Mouse (Mus musculus) forebrain, embryonic 16.5 days (tissue): Measurements from ENCODE around the gene Slc2a6. TPM values are rescaled to one million over a fixed set of nuclear protein-coding genes. Genes with fewer than 3 reads are reported as not detected.
A peak's percentile ranks its signal among the peaks of the same experiment; 100 is the strongest.

ENCODE experiments used
- ATAC-seq: fragments of 200-750 bp; cut with Nextera tagmentation; 2 replicates; pipeline ENCODE4 v1.8.0; 2017; ENCODE audit warnings: mild to moderate bottlenecking, moderate library complexity
- H3K27ac ChIP-seq: fragments of 300-500 bp; sonication (generic); 2 replicates; pipeline ENCODE4 v1.5.1; 2014; ENCODE audit warnings: low read length, control low read depth
- H3K27me3 ChIP-seq: fragments of 300-500 bp; sonication (generic); replicated peaks from 2 replicates; pipeline ENCODE4 v1.6.1; 2014; ENCODE audit warnings: low read length; ENCODE audit not compliant: control insufficient read depth, insufficient read depth
- H3K36me3 ChIP-seq: fragments of 300-500 bp; sonication (generic); 2 replicates; pipeline ENCODE4 v1.6.1; 2014; ENCODE audit not compliant: control insufficient read depth, insufficient read depth
- H3K4me1 ChIP-seq: fragments of 300-500 bp; sonication (generic); replicated peaks from 2 replicates; pipeline ENCODE4 v1.6.1; 2014; ENCODE audit warnings: low read length; ENCODE audit not compliant: control insufficient read depth, insufficient read depth
- H3K4me2 ChIP-seq: fragments of 300-500 bp; sonication (generic); 2 replicates; pipeline ENCODE4 v1.6.1; 2014; ENCODE audit warnings: mild to moderate bottlenecking, low read length, control low read depth
- H3K4me3 ChIP-seq: fragments of 300-500 bp; sonication (generic); replicated peaks from 2 replicates; pipeline ENCODE4 v1.5.1; 2014; ENCODE audit warnings: mild to moderate bottlenecking, low read length, control low read depth
- H3K9ac ChIP-seq: fragments of 300-500 bp; sonication (generic); replicated peaks from 2 replicates; pipeline ENCODE4 v1.6.1; 2014; ENCODE audit warnings: low read depth, low read length, control low read depth
- H3K9me3 ChIP-seq: fragments of 300-500 bp; sonication (generic); 2 replicates; pipeline ENCODE4 v1.6.1; 2016; ENCODE audit warnings: low read length; ENCODE audit not compliant: control insufficient read depth
- WGBS: fragments of 180-500 bp; shearing (Covaris S2); extraction: QIAGEN DNeasy Blood & Tissue Kit; methylation state at CpG from one replicate; pipeline ENCODE4 v1.1.7; 2014; 5-methylcytosine and 5-hydroxymethylcytosine counted together
- polyA plus RNA-seq: library from polyadenylated mRNA; unstranded; fragments of >200 nt; fragmentation: Nextera tagmentation; extraction: Ambion mirVana; gene quantifications from 2 replicates; pipeline ENCODE4 v1.2.1, GENCODE M21; 2015

Gene Slc2a6
- polyA plus RNA-seq, 1 experiment from 2014 or later: 7.1 TPM

- ATAC-seq: no peak
- no peak overlapping the region for H3K9ac ChIP-seq
- no peak overlapping the region for H3K4me3 ChIP-seq
- no peak overlapping the region for H3K27ac ChIP-seq
- no peaks in the 10 kb centered on the region for H3K36me3 ChIP-seq
- WGBS: 81% methylated on average over 2 of the region's 2 CpGs
- H3K4me1 ChIP-seq: peaks cover 7% of the 10 kb centered on the region; the same call in 1 of the 2 replicates
- H3K9me3 ChIP-seq: no peaks in the 10 kb centered on the region
- no peaks in the 10 kb centered on the region for H3K27me3 ChIP-seq
- H3K4me2 ChIP-seq: no peak overlapping the region
These were observed 39.3 kb upstream of the Slc2a6 start for GRCm38 (mm10) chr2:27067124-27067523.

GRCm38 (mm10) chr2:27059187-27059586, 31.4 kb upstream of the Slc2a6 start:
- H3K4me1 ChIP-seq: no peaks in the 10 kb centered on the region
- no peaks in the 10 kb centered on the region for H3K9me3 ChIP-seq
- no peaks in the 10 kb centered on the region for H3K27me3 ChIP-seq
- H3K4me3 ChIP-seq: no peak overlapping the region
- no peaks in the 10 kb centered on the region for H3K36me3 ChIP-seq
- no peak overlapping the region for H3K9ac ChIP-seq
- 88% methylated on average over 9 of the region's 9 CpGs for WGBS
- ATAC-seq: no peak
- H3K4me2 ChIP-seq: no peak overlapping the region
- H3K27ac ChIP-seq: no peak overlapping the region

- 43% methylated on average over 12 of the region's 12 CpGs for WGBS
- H3K36me3 ChIP-seq: no peaks in the 10 kb centered on the region
- no peak for ATAC-seq
- H3K27ac ChIP-seq: no peak overlapping the region
- no peak overlapping the region for H3K4me2 ChIP-seq
- no peak overlapping the region for H3K9ac ChIP-seq
- H3K9me3 ChIP-seq: no peaks in the 10 kb centered on the region
- no peaks in the 10 kb centered on the region for H3K27me3 ChIP-seq
- no peak overlapping the region for H3K4me3 ChIP-seq
- H3K4me1 ChIP-seq: no peaks in the 10 kb centered on the region
These were observed 31.0 kb upstream of the Slc2a6 start for GRCm38 (mm10) chr2:27058751-27059150.

- no peak for ATAC-seq
- WGBS: 66% methylated on average over 4 of the region's 4 CpGs
These were observed 30.5 kb upstream of the Slc2a6 start for GRCm38 (mm10) chr2:27058251-27058650.

GRCm38 (mm10) chr2:27049408-27049807, 21.6 kb upstream of the Slc2a6 start:
- no peak overlapping the region for H3K9ac ChIP-seq
- ATAC-seq: no peak
- H3K4me1 ChIP-seq: no peaks in the 10 kb centered on the region
- H3K27me3 ChIP-seq: no peaks in the 10 kb centered on the region
- no peaks in the 10 kb centered on the region for H3K9me3 ChIP-seq
- no peak overlapping the region for H3K27ac ChIP-seq
- WGBS: 37% methylated on average over 6 of the region's 6 CpGs
- no peak overlapping the region for H3K4me3 ChIP-seq
- no peaks in the 10 kb centered on the region for H3K36me3 ChIP-seq
- no peak overlapping the region for H3K4me2 ChIP-seq

More at GRCm38 (mm10) chr2:27058251-27058650, 30.5 kb upstream of the Slc2a6 start:
- Histone ChIP-seq H3K36me3 (no peaks in the 10 kb centered on the region), H3K4me2 (no peak overlapping the region), H3K9ac (no peak overlapping the region), H3K27ac (no peak overlapping the region), H3K4me3 (no peak overlapping the region), H3K9me3 (no peaks in the 10 kb centered on the region), H3K27me3 (no peaks in the 10 kb centered on the region), H3K4me1 (no peaks in the 10 kb centered on the region)

- no peak overlapping the region for H3K27ac ChIP-seq
- no peak overlapping the region for H3K9ac ChIP-seq
- no peak for ATAC-seq
- 62% methylated on average over 8 of the region's 8 CpGs for WGBS
- H3K4me3 ChIP-seq: no peak overlapping the region
- no peaks in the 10 kb centered on the region for H3K9me3 ChIP-seq
- no peak overlapping the region for H3K4me2 ChIP-seq
- H3K27me3 ChIP-seq: no peaks in the 10 kb centered on the region
- H3K4me1 ChIP-seq: no peaks in the 10 kb centered on the region
- no peaks in the 10 kb centered on the region for H3K36me3 ChIP-seq
These were observed 18.4 kb upstream of the Slc2a6 start for GRCm38 (mm10) chr2:27045979-27046770.

- no peak overlapping the region for H3K9ac ChIP-seq
- 84% methylated on average over 3 of the region's 3 CpGs for WGBS
- H3K36me3 ChIP-seq: no peaks in the 10 kb centered on the region
- no peak overlapping the region for H3K27ac ChIP-seq
- H3K4me2 ChIP-seq: no peak overlapping the region
- no peaks in the 10 kb centered on the region for H3K27me3 ChIP-seq
- no peak overlapping the region for H3K4me3 ChIP-seq
- no peaks in the 10 kb centered on the region for H3K9me3 ChIP-seq
- no peak for ATAC-seq
- H3K4me1 ChIP-seq: no peaks in the 10 kb centered on the region
These were observed 16.8 kb upstream of the Slc2a6 start for GRCm38 (mm10) chr2:27044641-27045040.

- WGBS: 82% methylated on average over 4 of the region's 4 CpGs
- H3K4me1 ChIP-seq: no peaks in the 10 kb centered on the region
- H3K4me3 ChIP-seq: no peak overlapping the region
- no peak for ATAC-seq
- H3K36me3 ChIP-seq: no peaks in the 10 kb centered on the region
- no peaks in the 10 kb centered on the region for H3K9me3 ChIP-seq
- H3K27ac ChIP-seq: no peak overlapping the region
- H3K4me2 ChIP-seq: no peak overlapping the region
- H3K27me3 ChIP-seq: no peaks in the 10 kb centered on the region
- no peak overlapping the region for H3K9ac ChIP-seq
These were observed 16.4 kb upstream of the Slc2a6 start for GRCm38 (mm10) chr2:27044166-27044565.

GRCm38 (mm10) chr2:27043461-27043860, 15.7 kb upstream of the Slc2a6 start:
- ATAC-seq: peak; percentile 90
- H3K27ac ChIP-seq: no peak overlapping the region
- H3K27me3 ChIP-seq: no peaks in the 10 kb centered on the region
- no peaks in the 10 kb centered on the region for H3K36me3 ChIP-seq
- 21% methylated on average over 3 of the region's 3 CpGs for WGBS
- 0 out of 2 replicates have a peak, but pooled peaks cover 4% of the 10 kb centered on the region for H3K4me1 ChIP-seq
- no peak overlapping the region for H3K4me2 ChIP-seq
- H3K9me3 ChIP-seq: no peaks in the 10 kb centered on the region
- H3K4me3 ChIP-seq: no peak overlapping the region
- no peak overlapping the region for H3K9ac ChIP-seq
